Mouse (Mus musculus) liver, adult 2 months (tissue): Measurements from ENCODE around the gene Rab11b.

Source experiments
- CTCF ChIP-seq: fragments of 200-500 bp; IDR thresholded peaks from 2 replicates; pipeline ENCODE4 v1.5.1; 2011; ENCODE audit warnings: low read depth, low read length, control low read depth
- POLR2A ChIP-seq: fragments of 200-500 bp; IDR thresholded peaks from 2 replicates; pipeline ENCODE4 v1.6.1; 2011; ENCODE audit warnings: low read length, control low read depth; ENCODE audit not compliant: insufficient read depth; ENCODE audit errors: extremely low read depth

- TF ChIP-seq CTCF (no peak), POLR2A (no peak; the same call in 1 of the 2 replicates)
These were observed 519 bp downstream of the Rab11b start for GRCm38 (mm10) chr17:33759767-33760254.
